Mouse (Mus musculus) intestine, embryonic 16.5 days (tissue): ENCODE results near the gene Il17c. TPM values are rescaled to one million over a fixed set of nuclear protein-coding genes. Genes with fewer than 3 reads are reported as not detected.

Experiments
- ATAC-seq: fragments of 200-750 bp; cut with Nextera tagmentation; 2 replicates; pipeline ENCODE4 v1.8.0; 2017; ENCODE audit warnings: moderate TSS enrichment, moderate library complexity
- H3K27ac ChIP-seq: fragments of 300-500 bp; sonication (generic); 2 replicates; pipeline ENCODE4 v1.5.1; 2014; ENCODE audit warnings: mild to moderate bottlenecking, low read length
- H3K27me3 ChIP-seq: fragments of 300-500 bp; sonication (generic); replicated peaks from 2 replicates; pipeline ENCODE4 v1.6.1; 2014; ENCODE audit warnings: low read length, control low read depth, mixed read lengths; ENCODE audit not compliant: control insufficient read depth, insufficient read depth
- H3K36me3 ChIP-seq: fragments of 300-500 bp; sonication (generic); 2 replicates; pipeline ENCODE4 v1.6.1; 2014; ENCODE audit warnings: low read length, control low read depth; ENCODE audit not compliant: control insufficient read depth, insufficient read depth
- H3K4me1 ChIP-seq: fragments of 300-500 bp; sonication (generic); 2 replicates; pipeline ENCODE4 v1.6.1; 2014; ENCODE audit warnings: low read length, control low read depth, mixed read lengths; ENCODE audit not compliant: control insufficient read depth, insufficient read depth
- H3K4me2 ChIP-seq: fragments of 300-500 bp; sonication (generic); 2 replicates; pipeline ENCODE4 v1.6.1; 2014; ENCODE audit warnings: low read depth, low read length, control low read depth
- H3K4me3 ChIP-seq: fragments of 300-500 bp; sonication (generic); 2 replicates; pipeline ENCODE4 v1.5.1; 2014; ENCODE audit warnings: mild to moderate bottlenecking, low read length
- H3K9ac ChIP-seq: fragments of 300-500 bp; sonication (generic); 2 replicates; pipeline ENCODE4 v1.6.1; 2014; ENCODE audit warnings: low read depth, low read length
- H3K9me3 ChIP-seq: fragments of 300-500 bp; sonication (generic); 2 replicates; pipeline ENCODE4 v1.6.1; 2016; ENCODE audit warnings: low read length, control low read depth; ENCODE audit not compliant: control insufficient read depth
- WGBS: fragments of 180-500 bp; shearing (Covaris S2); extraction: QIAGEN DNeasy Blood & Tissue Kit; methylation state at CpG from one replicate; pipeline ENCODE4 v1.1.7; 2014; 5-methylcytosine and 5-hydroxymethylcytosine counted together
- polyA plus RNA-seq: library from polyadenylated mRNA; unstranded; fragments of >200 nt; fragmentation: Nextera tagmentation; extraction: Ambion mirVana; gene quantifications from 2 replicates; pipeline ENCODE4 v1.2.1, GENCODE M21; 2015

The Il17c gene
- not detected in 2 replicates for polyA plus RNA-seq

DNA sequence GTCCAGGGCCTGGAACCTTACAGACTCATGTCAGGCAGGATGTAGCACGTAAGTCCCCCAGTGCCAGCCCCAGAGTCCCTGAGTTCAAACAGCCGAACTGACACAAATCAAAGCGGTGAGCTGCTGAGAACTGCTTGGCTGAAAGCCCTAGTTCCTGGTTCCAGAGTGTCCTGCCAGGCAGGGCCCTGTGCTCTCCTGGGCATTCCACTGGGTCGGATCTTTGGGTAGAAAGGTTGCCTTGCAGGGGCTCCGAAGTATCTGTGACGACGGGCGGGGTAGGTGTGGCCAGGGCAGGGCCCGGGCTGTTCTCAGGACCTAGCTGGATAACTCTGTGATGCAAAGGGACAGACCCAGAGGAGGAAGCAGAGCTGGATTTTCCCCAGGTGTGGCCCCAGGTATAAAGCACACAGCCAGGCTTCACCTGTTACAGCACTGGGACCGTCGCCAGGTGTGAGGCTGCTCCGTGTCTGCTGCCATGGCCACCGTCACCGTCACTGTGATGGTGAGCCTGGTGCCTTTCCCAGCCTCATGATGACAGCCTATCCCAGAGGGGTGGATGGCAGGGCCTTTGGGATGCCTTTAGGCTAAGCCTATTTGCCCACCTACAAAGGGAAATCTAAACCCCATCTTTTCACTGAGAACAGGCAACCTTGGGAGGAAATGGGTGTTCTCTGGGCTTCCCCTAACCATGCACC, at the start of gene Il17c:
Gene Il17c, plus strand, starts transcription at position 645 of the 695 bp plus-strand sequence.
- peaks cover 6% of the 10 kb centered on the region; the same call in 1 of the 2 replicates for H3K36me3 ChIP-seq
- H3K9ac ChIP-seq: no peak within 1 kb of the TSS
- peak; percentile 91 for ATAC-seq
- WGBS: 64% methylated on average over 14 of the region's 14 CpGs
- H3K27me3 ChIP-seq: no peaks in the 10 kb centered on the region
- no peak within 1 kb of the TSS for H3K4me3 ChIP-seq
- H3K9me3 ChIP-seq: no peaks in the 10 kb centered on the region
- H3K4me1 ChIP-seq: peaks cover 9% of the 10 kb centered on the region
- H3K4me2 ChIP-seq: no peak within 1 kb of the TSS
- peak within 1 kb of the TSS; percentile 54; the same call in 1 of the 2 replicates for H3K27ac ChIP-seq

DNA sequence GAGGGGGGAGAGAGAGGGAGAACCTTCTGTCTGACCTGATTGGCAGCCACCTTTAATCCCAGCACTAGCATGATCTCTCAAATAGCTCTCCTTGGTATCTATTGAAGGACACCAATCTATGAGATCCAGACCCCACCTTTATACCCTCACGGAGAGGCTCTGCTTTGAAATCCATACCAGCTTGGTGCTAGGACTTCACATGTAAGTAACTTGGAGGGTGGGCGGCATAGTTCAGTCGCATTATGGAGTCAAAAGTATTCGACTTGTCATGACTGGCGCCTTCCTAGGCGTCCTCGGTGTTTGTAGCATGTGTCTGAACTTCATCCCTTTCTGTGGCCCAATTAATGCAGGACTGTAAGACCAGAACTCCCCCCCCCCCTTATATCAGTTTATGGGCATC, 46.5 kb upstream of the Il17c start:
- WGBS: 94% methylated on average over 7 of the region's 7 CpGs
- Histone ChIP-seq H3K9me3 (no peaks in the 10 kb centered on the region), H3K4me3 (no peak overlapping the region), H3K4me2 (0 out of 2 replicates have a peak overlapping the region, but pooled peaks have one; percentile 61), H3K36me3 (no peaks in the 10 kb centered on the region), H3K27ac (no peak overlapping the region), H3K27me3 (no peaks in the 10 kb centered on the region), H3K9ac (no peak overlapping the region), H3K4me1 (peaks cover 14% of the 10 kb centered on the region)
- no peak for ATAC-seq

DNA sequence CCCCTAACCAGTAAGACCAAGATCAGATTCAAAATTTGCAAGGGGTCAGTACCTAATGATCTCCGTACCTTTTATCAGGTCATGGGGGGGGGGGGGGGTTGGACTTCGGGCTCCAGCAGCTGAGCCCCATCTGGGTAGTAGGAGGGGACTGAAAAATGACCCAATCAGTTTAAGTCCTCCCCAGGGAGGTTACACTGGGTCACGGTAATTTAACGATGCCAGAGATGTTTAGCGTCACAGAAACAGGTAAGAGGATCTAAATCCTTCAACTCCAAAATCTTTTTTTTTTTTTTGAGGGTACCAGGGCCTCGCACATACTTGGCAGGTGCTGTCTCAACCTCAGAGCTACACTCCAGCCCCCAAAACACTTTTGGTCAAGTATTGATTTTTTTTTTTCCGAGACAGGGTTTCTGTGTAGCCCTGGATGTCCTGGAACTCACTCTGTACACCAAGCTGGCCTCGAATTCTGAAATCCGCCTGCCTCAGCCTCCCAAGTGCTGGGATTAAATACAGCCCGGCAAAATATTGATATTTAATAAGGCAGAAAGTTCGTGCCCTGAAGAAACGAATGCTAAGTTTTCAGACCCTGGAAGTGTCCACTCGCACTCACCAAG, 46.0 kb upstream of the Il17c start:
- Histone ChIP-seq H3K27me3 (no peaks in the 10 kb centered on the region), H3K4me2 (peak overlapping the region; percentile 61), H3K9me3 (no peaks in the 10 kb centered on the region), H3K4me3 (peak overlapping the region; percentile 83), H3K27ac (no peak overlapping the region), H3K4me1 (peaks cover 14% of the 10 kb centered on the region), H3K9ac (peak overlapping the region; percentile 42), H3K36me3 (no peaks in the 10 kb centered on the region)
- 24% methylated on average over 13 of the region's 13 CpGs for WGBS
- ATAC-seq: no peak; the same call in 1 of the 2 replicates

DNA sequence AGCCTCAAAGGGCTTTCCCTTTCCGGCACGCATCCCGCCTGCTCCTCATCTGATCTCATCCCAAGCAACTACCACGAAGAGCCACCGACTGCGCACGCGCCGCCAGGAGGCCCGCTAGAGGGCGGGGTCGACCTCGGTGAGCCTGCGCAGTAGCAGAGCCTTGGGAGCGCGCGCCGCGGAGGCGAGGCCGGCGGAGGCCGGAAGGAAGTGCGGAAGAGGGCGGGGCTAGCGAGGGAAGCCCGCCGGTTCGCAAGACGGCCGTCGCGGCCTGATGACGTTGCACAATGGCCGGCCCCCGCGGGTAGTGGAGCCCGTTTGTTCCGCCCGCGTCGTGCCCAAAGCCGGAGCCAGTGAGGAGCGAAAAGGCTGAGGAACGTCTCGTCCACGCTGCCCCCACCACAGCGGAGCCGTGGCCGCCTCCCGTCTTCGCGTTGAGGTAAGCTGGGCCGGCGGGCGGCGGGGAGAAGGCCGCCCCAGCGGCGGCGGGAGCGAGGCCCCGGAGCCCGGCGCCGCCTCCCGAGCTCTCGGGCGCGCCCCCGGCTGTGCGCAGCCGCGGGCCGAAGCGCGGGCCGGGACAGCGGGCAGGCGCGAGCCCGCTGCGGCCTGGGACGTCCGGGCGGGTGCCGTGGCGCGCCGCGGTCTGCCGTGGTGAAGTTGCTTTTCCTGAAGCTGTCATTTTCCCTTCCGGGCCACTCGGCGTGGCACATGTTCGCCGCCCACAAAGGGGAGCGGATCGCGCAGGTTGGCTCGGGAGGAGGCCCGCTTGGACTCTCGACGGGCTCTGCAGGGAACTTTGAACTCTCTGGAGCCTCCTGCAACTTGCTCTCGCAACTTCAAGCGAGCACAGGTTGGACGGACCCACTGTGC, 45.2 kb upstream of the Il17c start, which contains the start of gene Zc3h18:
Gene Zc3h18, plus strand, starts transcription at position 245 of the 867 bp plus-strand sequence.
- ATAC-seq: peak; percentile 93
- Histone ChIP-seq H3K4me1 (peaks cover 14% of the 10 kb centered on the region), H3K4me3 (peak within 1 kb of the TSS; percentile 83), H3K9ac (peak within 1 kb of the TSS; percentile 93), H3K9me3 (no peaks in the 10 kb centered on the region), H3K36me3 (no peaks in the 10 kb centered on the region), H3K27ac (peak within 1 kb of the TSS; percentile 97), H3K27me3 (no peaks in the 10 kb centered on the region), H3K4me2 (peak within 1 kb of the TSS; percentile 76)
- WGBS: under 1% methylated on average over 104 of the region's 107 CpGs

DNA sequence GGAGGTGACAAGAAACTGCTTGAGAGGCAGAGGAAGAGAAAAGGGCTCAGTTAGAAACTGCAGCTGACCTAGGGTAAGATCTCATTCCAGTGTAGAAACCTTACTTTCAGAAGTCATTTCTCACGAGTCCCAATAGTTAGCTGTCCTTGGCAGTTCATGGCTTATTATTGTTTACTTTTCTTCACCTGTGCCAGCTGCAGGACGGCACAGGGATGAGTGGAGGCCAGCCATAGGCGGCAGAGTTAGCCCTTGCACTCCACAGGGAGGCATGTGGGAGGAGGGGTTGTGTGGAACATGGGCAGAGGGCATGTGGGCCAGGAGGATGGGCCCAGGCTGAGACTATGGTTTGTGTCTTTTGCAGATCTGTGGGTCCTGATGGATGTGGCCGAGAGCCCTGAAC, 38.8 kb upstream of the Il17c start:
- Histone ChIP-seq H3K4me2 (no peak overlapping the region), H3K36me3 (peaks cover 37% of the 10 kb centered on the region), H3K27me3 (no peaks in the 10 kb centered on the region), H3K4me1 (peaks cover 7% of the 10 kb centered on the region), H3K27ac (no peak overlapping the region), H3K9ac (peak overlapping the region; percentile 29; the same call in 1 of the 2 replicates), H3K9me3 (no peaks in the 10 kb centered on the region), H3K4me3 (no peak overlapping the region)
- WGBS: 64% methylated on average over 4 of the region's 4 CpGs
- ATAC-seq: no peak

DNA sequence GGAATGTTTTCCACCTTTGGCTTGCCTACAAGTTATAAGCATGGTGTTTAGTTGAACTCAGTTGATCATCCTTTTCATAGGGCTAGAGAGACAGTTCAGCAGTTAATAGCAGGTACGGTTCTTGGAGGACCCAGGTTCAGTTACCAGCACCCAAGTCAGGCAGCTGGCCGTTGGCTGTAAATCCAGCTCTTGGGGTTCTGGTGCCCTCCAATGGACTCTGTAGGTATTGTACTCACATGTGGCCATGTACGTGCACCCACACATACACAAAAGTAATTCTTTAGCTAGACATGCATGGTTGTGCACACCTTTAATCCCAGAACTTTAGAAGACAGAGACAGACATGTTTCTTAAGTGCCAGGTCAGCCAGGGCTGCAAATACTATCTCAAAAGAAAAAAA, 32.5 kb upstream of the Il17c start:
- no peak overlapping the region for H3K4me2 ChIP-seq
- H3K4me1 ChIP-seq: 0 out of 2 replicates have a peak, but pooled peaks cover 3% of the 10 kb centered on the region
- no peak overlapping the region for H3K27ac ChIP-seq
- 80% methylated on average over 3 of the region's 3 CpGs for WGBS
- no peak overlapping the region for H3K9ac ChIP-seq
- H3K4me3 ChIP-seq: no peak overlapping the region
- no peaks in the 10 kb centered on the region for H3K9me3 ChIP-seq
- no peaks in the 10 kb centered on the region for H3K27me3 ChIP-seq
- peaks cover 42% of the 10 kb centered on the region for H3K36me3 ChIP-seq
- no peak for ATAC-seq

DNA sequence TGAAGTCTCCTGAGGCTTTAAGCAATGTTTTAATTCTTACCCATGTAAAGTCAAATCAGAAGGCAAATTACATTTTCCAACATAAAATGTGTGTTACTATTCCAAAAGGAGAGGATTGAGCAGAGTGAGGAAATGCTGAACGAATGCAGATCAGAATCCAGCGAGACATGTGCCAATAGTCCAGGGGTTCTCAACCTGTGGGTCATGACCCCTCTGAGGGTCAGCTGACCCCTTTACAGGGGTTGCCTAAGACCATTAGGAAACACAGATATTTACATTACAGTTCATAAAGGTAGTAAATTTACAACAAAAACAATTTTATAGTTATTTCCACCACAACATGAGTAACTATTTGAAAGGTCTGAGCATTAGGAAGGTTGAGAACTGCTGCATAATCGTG, 31.1 kb upstream of the Il17c start:
- Histone ChIP-seq H3K36me3 (peaks cover 35% of the 10 kb centered on the region), H3K4me2 (no peak overlapping the region), H3K9ac (no peak overlapping the region), H3K4me3 (no peak overlapping the region), H3K27me3 (no peaks in the 10 kb centered on the region), H3K4me1 (0 out of 2 replicates have a peak, but pooled peaks cover 3% of the 10 kb centered on the region), H3K9me3 (no peaks in the 10 kb centered on the region), H3K27ac (no peak overlapping the region)
- ATAC-seq: no peak
- 77% methylated on average over 3 of the region's 3 CpGs for WGBS

DNA sequence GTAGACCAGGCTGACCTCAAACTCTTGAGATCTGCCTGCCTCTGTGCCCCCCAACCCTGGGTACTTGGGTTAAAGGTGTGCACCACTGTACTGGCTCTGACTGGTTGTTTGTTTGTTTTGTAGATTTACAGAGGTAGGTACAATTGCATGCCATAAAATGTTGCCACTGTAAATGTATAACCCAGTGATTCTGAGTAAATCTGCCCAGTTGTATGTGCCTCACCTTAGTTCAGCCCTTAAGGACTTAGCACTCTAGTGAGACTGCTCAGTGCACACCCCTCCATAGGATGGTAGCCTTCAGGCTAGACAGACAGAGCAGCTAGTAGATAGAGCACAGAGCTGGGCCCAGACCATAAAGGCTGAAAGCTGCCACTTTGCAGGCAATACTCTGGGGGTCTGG, 28.1 kb upstream of the Il17c start:
- 0 out of 2 replicates have a peak overlapping the region, but pooled peaks have one; percentile 3 for H3K27ac ChIP-seq

DNA sequence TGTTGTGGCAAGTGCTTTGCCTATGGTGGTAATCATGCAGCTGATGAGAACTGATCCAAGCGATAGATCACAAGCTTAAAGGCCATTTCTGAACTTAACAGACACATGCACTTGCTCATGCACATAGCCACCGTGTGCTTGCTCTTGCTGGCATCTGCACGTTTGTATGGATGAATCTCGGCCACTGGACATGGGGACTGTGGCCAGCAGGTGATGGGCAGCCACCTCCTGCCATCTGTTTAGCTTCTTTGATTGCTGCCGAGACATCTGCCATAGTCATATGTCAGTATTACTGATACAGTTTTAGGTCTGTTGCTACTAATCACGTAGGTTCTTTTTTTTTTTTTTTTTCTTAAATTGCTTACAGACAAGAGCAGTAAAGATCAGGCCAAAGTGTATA, 26.5 kb upstream of the Il17c start:
- H3K36me3 ChIP-seq: peaks cover 5% of the 10 kb centered on the region; the same call in 1 of the 2 replicates

More for the DNA sequence above, 28.1 kb upstream of the Il17c start:
- Histone ChIP-seq H3K9ac (no peak overlapping the region), H3K9me3 (no peaks in the 10 kb centered on the region), H3K4me3 (no peak overlapping the region), H3K27me3 (no peaks in the 10 kb centered on the region), H3K4me1 (0 out of 2 replicates have a peak, but pooled peaks cover 3% of the 10 kb centered on the region), H3K36me3 (peaks cover 7% of the 10 kb centered on the region), H3K4me2 (no peak overlapping the region)
- peak; percentile 85 for ATAC-seq

More for the DNA sequence above, 26.5 kb upstream of the Il17c start:
- no peak overlapping the region for H3K4me3 ChIP-seq
- no peak overlapping the region for H3K27ac ChIP-seq
- H3K9ac ChIP-seq: no peak overlapping the region
- 0 out of 2 replicates have a peak, but pooled peaks cover 3% of the 10 kb centered on the region for H3K4me1 ChIP-seq
- no peaks in the 10 kb centered on the region for H3K27me3 ChIP-seq
- WGBS: 87% methylated on average over 6 of the region's 6 CpGs
- H3K9me3 ChIP-seq: no peaks in the 10 kb centered on the region
- ATAC-seq: no peak
- no peak overlapping the region for H3K4me2 ChIP-seq
